Mouse (Mus musculus) megakaryocyte, embryonic 14.5 days (primary cell): ENCODE data around the gene Mrpl54. TPM values are rescaled to one million over a fixed set of nuclear protein-coding genes. Genes with fewer than 3 reads are reported as not detected.

Experiments
- H3K27me3 ChIP-seq: replicated peaks from 2 replicates; pipeline ENCODE3; 2012; ENCODE audit warnings: inconsistent platforms
- H3K36me3 ChIP-seq: replicated peaks from 2 replicates; pipeline ENCODE3; 2012; ENCODE audit warnings: low read length, inconsistent platforms, mixed read lengths
- H3K4me1 ChIP-seq: 2 replicates; pipeline ENCODE4 v1.6.1; 2012; ENCODE audit warnings: inconsistent platforms
- H3K4me3 ChIP-seq: replicated peaks from 2 replicates; pipeline ENCODE3; 2012; ENCODE audit warnings: moderate library complexity, mild to moderate bottlenecking, inconsistent platforms
- H3K9me3 ChIP-seq: 2 replicates; pipeline ENCODE4 v1.6.1; 2012; ENCODE audit warnings: inconsistent platforms
- FLI1 ChIP-seq: IDR thresholded peaks from 2 replicates; pipeline ENCODE4 v1.6.1; 2012; ENCODE audit warnings: low read length, inconsistent platforms, mixed read lengths
- GATA1 ChIP-seq: IDR thresholded peaks from 3 replicates; pipeline ENCODE4 v1.6.1; 2012; ENCODE audit warnings: mixed read lengths, low read length, inconsistent platforms, borderline replicate concordance
- polyA plus RNA-seq: library from polyadenylated mRNA; stranded (reverse); fragments of >175 nt; gene quantifications from 2 replicates; pipeline ENCODE4 v1.2.3, GENCODE M21; 2012; ENCODE audit warnings: low replicate concordance; ENCODE audit not compliant: insufficient read depth

The Mrpl54 gene
- polyA plus RNA-seq, 1 experiment: 769 TPM

DNA sequence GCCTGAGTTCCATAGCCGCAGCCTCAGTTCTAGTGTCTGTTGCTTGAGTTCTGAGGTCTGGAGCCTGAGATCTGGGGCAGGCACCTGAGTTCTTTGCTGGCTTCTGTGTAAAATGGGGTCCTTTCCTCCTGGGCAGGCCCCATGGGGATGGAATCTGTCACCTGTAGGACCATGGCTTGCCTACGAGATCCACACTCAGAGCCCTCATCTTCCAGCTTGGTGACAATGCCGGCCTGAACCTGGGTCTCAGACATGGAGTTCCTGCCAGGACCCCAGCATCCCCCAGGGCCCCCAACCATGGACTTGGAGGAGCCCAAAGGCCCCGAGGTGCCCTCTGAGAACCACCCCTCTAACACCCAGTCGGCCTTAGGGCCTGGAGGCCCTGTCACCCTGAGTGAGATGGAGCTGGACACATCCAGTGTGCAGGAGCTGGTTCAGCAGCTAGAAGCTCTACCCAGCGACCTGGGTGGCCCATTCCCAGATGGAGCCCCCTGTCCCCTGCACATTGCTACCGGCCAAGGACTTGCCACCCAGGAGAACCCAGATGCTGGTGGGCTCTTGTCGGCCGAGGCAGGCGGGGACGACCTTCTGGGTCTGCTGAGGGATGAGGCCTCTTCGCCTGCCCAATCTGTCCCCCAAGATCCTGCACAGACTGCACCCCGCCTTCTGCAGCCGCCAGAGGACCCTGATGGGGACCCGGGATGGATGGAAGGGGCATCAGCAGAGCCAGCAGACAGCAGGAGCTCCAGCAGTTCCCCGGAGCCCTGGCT, 2.1 kb upstream of the Mrpl54 start:
- peaks cover 48% of the 10 kb centered on the region for H3K4me1 ChIP-seq
- H3K36me3 ChIP-seq: peaks cover 65% of the 10 kb centered on the region
- no peak for TF ChIP-seq FLI1
- TF ChIP-seq GATA1: no peak
- H3K9me3 ChIP-seq: no peaks in the 10 kb centered on the region
- H3K27me3 ChIP-seq: no peaks in the 10 kb centered on the region
- H3K4me3 ChIP-seq: peak overlapping the region; percentile 95

DNA sequence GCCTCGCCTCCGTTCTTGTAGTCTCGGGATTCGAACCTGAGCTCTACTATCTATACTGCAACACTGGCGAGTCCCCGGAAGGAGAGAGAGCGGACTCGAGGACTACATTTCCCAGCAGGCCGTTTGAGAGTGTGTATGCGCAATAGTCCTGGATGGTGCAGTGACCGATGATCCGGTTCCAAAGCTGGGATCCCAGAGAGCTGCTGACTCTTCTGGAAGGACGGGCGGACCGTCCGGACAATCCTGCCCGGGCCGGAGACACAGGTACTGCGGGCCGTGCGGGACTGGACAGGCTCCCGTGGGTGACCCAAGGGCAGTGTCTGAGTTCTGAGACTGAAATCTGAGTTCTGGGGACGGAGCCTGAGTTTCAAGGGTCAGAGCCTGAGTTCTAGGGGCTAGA, 1.3 kb upstream of the Mrpl54 start:
- Histone ChIP-seq H3K27me3 (no peaks in the 10 kb centered on the region), H3K4me1 (peaks cover 56% of the 10 kb centered on the region), H3K9me3 (no peaks in the 10 kb centered on the region), H3K4me3 (peak overlapping the region; percentile 95), H3K36me3 (peaks cover 65% of the 10 kb centered on the region)
- TF ChIP-seq FLI1 (no peak), GATA1 (no peak)

DNA sequence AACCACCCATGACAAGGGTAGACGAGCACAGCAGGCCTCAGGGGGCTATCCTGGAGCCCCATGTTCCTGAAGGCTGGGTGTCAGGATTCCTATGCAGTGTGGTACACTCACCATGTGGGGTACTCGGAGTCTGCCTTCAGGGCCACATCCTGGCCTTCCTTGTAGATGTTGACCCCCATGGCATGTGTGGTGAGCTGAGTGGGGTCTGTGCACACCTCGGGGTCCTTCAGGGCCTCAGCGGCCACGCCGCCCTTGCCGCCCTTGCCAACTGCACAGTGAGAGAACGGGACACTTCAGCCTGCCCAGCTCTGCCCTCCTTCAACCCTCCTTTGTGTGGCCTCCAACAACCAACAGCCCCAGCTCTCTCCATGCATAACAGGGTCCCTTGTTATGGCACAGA, 1.2 kb downstream of the Mrpl54 start:
- Histone ChIP-seq H3K4me1 (peaks cover 68% of the 10 kb centered on the region), H3K27me3 (no peaks in the 10 kb centered on the region), H3K4me3 (peak overlapping the region; percentile 93), H3K9me3 (peaks cover 8% of the 10 kb centered on the region), H3K36me3 (peaks cover 65% of the 10 kb centered on the region)
- TF ChIP-seq GATA1 (no peak), FLI1 (no peak)

DNA sequence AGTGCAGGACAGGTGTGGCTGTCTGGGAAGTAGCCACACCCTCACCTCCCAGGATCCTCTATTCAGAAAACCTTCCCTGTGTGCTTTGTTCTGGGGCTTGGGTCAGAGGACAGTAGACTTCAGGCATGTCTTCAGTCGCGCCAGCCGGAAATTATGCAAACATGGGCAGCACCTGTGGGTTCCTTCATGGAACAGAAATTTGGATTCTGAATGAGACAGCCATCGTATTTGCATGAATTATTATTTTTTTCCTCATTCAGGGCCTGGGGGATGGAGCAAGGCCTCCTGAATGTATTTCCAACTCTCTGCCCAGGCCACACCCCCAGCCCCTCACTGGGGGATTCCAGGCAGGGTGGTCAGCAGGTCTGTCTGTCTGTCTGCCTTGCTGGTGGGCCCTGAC, 5.7 kb downstream of the Mrpl54 start:
- peaks cover 80% of the 10 kb centered on the region for H3K4me1 ChIP-seq
- peaks cover 69% of the 10 kb centered on the region for H3K36me3 ChIP-seq
- H3K4me3 ChIP-seq: no peak overlapping the region
- peaks cover 34% of the 10 kb centered on the region for H3K27me3 ChIP-seq
- H3K9me3 ChIP-seq: peaks cover 21% of the 10 kb centered on the region
- TF ChIP-seq GATA1 (no peak), FLI1 (no peak)

DNA sequence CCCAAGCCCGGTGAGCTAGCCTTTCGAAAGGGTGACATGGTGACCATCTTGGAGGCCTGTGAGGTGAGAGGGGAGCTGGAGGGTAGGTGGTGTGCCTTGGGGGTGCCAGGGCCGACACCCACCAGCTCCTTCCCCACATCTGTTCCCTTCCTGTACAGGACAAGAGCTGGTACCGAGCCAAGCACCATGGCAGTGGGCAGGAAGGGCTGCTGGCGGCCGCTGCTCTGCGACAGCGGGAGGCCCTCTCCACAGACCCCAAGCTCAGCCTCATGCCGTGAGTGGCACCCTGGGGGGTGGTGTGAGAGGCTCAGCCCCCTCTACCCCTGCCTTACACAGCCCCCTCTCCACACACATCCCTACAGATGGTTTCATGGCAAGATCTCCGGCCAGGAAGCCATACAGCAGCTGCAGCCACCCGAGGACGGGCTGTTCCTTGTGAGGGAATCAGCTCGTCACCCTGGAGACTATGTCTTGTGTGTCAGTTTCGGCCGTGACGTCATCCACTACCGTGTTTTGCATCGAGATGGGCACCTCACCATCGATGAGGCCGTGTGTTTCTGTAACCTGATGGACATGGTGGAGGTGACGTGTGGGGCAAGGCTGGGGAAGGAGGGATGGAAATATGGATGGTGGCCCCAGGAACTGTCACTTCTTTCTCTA, 7.4 kb downstream of the Mrpl54 start:
- Histone ChIP-seq H3K9me3 (peaks cover 21% of the 10 kb centered on the region), H3K36me3 (peaks cover 54% of the 10 kb centered on the region), H3K4me3 (peak overlapping the region; percentile 12), H3K4me1 (peaks cover 78% of the 10 kb centered on the region), H3K27me3 (peaks cover 34% of the 10 kb centered on the region)
- no peak for TF ChIP-seq GATA1
- no peak for TF ChIP-seq FLI1

DNA sequence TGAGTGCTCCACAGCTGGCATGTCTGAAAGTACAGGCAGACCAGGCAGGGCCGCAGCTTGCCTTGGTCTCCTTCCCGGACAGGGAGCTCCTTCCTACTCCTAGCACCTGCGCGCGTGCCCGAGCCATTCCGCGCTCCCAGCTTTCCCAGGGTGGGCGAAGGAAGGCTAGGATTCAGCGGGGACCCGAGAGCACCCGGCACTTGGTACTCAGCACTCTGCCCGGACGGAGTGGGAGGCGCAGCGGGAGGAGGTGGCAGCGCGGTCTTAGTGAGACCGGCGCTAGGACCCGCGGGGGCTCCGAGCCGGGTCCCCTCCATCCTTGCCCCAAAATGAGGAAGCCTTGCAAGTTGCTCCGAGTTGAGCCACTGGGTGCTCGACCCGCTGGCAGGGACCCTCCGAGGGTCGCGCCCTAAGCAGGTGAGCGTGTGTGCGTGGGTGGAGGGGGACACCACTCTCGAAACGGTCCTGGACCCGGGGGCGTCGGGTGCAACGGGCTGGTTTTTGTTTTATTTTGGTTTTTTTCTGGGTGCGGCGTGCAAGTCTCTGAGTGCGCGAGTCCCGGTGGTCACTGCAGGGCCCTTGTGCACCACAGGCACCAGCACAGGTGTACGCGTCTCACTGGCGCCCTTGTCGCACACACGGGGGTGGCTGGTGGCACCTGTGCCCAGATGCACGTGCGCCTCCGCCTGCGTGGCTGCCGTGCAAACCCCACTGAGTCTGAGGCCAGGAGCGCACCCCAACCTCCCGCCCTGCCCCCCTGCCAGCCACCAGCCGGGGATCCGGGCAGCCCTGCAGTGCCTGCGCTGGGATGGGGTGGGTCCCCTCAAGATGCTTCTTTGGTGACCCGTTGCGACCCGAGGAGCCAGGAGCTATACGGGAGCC, 9.3 kb downstream of the Mrpl54 start:
- TF ChIP-seq GATA1: no peak
- no peak for TF ChIP-seq FLI1
- peak overlapping the region; percentile 95 for H3K4me3 ChIP-seq
- peaks cover 49% of the 10 kb centered on the region for H3K27me3 ChIP-seq
- peaks cover 78% of the 10 kb centered on the region for H3K4me1 ChIP-seq
- H3K36me3 ChIP-seq: peaks cover 34% of the 10 kb centered on the region
- peaks cover 21% of the 10 kb centered on the region for H3K9me3 ChIP-seq

DNA sequence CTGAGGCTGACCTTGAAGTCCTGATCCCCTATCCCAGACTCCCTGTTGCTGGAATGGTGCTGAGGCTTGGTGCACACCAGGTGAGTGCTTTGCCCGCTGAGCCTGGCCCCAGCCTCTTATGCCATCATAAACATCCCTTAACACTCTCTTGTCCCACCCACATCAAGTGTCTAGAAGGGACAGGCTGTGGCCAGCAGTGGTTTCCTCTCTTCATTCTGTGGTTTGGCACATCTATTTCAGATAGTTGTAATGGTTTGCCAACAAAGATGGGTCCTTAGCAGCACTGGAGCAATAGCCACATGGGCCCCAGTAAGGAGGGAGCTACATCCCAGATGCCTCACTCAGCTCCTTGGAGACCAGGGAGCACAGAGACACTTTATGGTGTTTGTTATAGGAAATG, 11.8 kb downstream of the Mrpl54 start:
- Histone ChIP-seq H3K36me3 (peaks cover 18% of the 10 kb centered on the region), H3K4me3 (peak overlapping the region; percentile 19), H3K9me3 (peaks cover 6% of the 10 kb centered on the region), H3K4me1 (peaks cover 88% of the 10 kb centered on the region), H3K27me3 (peaks cover 71% of the 10 kb centered on the region)
- no peak for TF ChIP-seq GATA1
- TF ChIP-seq FLI1: no peak

DNA sequence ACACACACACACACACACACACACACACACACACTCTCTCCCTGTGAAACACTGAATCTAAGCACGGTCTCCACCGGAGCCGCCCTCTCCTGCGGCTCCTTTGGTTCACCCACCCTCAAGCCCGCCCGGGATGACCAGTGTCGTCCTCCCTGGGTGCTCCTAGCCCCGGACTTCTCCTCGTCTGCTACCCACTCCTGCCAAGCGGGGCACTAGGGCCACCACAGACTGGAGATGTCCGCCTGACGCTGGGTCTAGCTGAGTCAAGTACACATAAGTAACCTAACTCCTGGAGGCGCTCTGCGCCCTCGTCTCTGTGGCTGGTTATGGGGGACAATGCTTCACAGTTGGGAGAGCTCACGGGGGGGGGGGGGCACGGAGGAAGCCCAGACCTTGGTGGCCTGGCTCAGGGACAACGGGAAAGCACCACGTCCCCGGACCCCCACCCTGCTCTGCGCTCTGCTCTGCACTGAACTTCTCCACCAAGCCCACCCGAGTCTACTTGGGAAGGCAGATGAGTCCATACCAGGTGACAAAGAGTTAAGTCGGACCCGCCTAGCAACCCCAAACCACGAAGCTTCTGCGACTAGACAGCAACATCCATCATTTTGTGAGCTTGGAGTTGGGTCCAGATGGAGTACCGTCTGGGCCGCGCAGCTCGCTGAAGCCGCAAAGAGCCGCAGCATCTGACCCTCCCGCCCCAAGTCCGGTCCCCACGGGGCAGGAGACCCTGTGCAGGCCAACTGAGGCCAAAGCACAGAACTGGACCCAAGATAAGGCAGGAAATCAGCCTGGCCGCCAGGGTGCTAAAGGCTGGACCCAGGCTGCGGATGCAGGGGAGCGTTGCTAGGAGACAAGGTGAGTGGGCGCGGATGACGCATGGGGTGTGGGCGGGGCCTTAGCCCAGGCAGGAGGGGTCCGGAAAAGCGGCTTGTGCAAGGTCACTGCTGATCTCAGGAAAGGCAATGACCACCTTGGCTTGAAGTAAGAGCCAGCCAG, 14.0 kb downstream of the Mrpl54 start, which contains the start of gene Matk:
Gene Matk, plus strand, starts transcription at position 512 of the 996 bp plus-strand sequence.
- H3K9me3 ChIP-seq: no peaks in the 10 kb centered on the region
- H3K4me3 ChIP-seq: peak within 1 kb of the TSS; percentile 50
- no peak for TF ChIP-seq FLI1
- H3K36me3 ChIP-seq: peaks cover 13% of the 10 kb centered on the region
- peaks cover 88% of the 10 kb centered on the region for H3K4me1 ChIP-seq
- H3K27me3 ChIP-seq: peaks cover 73% of the 10 kb centered on the region

DNA sequence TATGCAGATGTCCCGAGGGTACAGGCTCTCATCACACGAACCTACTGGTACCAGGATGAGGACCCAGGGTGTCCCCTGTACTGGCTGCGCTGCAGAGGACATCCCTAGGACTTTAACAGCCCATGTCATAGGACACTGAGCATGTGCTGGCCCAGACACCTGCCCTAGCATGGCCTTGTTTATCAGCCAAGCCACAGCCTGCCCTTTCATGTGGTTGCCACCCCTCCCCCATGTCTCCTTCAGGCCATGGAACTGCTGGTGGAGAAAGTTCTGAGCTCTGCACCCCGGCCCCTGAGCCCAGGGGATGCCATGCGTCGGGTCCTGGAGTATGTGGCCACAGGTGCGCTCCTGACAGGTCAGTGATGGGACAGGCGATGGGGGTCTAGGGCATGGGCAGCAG, 17.3 kb downstream of the Mrpl54 start:
- peaks cover 16% of the 10 kb centered on the region for H3K36me3 ChIP-seq
- no peak overlapping the region for H3K4me3 ChIP-seq
- no peaks in the 10 kb centered on the region for H3K9me3 ChIP-seq
- no peak for TF ChIP-seq GATA1
- no peak for TF ChIP-seq FLI1
- peaks cover 84% of the 10 kb centered on the region for H3K27me3 ChIP-seq
- peaks cover 83% of the 10 kb centered on the region for H3K4me1 ChIP-seq
